Mouse (Mus musculus) bone marrow macrophage, adult 2 months (primary cell): ENCODE measurements around the gene Arhgap35. TPM values are rescaled to one million over a fixed set of nuclear protein-coding genes. Genes with fewer than 3 reads are reported as not detected.

Source experiments
- H3K27ac ChIP-seq: 2 replicates; pipeline ENCODE4 v1.5.1; 2012; ENCODE audit warnings: low read depth, low read length; ENCODE audit not compliant: insufficient read depth
- H3K4me1 ChIP-seq: 2 replicates; pipeline ENCODE4 v1.6.1; 2012; ENCODE audit warnings: low read length; ENCODE audit not compliant: control insufficient read depth, insufficient read depth
- H3K4me3 ChIP-seq: 2 replicates; pipeline ENCODE4 v1.5.1; 2012; ENCODE audit warnings: mild to moderate bottlenecking, low read length, moderate library complexity; ENCODE audit not compliant: insufficient read depth
- CTCF ChIP-seq: IDR thresholded peaks from 2 replicates; pipeline ENCODE4 v1.5.1; 2012; ENCODE audit warnings: low read depth, mild to moderate bottlenecking, low read length, moderate library complexity
- POLR2A ChIP-seq: IDR thresholded peaks from 2 replicates; pipeline ENCODE4 v1.6.1; 2012; ENCODE audit warnings: mild to moderate bottlenecking, low read depth, low read length, borderline replicate concordance
- polyA plus RNA-seq: library from polyadenylated mRNA; stranded (reverse); fragments of >200 nt; gene quantifications from 2 replicates; pipeline ENCODE4 v1.2.4, GENCODE M21; 2012; ENCODE audit not compliant: missing spikeins, insufficient read depth, insufficient read length

Gene Arhgap35
- polyA plus RNA-seq, 1 experiment = 5.4 TPM

GRCm38 (mm10) chr7:16460566-16460965, 154.2 kb downstream of the Arhgap35 start:
- H3K4me1 ChIP-seq = no peaks in the 10 kb centered on the region
- H3K4me3 ChIP-seq = no peak overlapping the region
- TF ChIP-seq POLR2A = no peak
- TF ChIP-seq CTCF = no peak
- no peak overlapping the region for H3K27ac ChIP-seq

- Histone ChIP-seq H3K4me3 (no peak overlapping the region), H3K27ac (no peak overlapping the region), H3K4me1 (peaks cover 8% of the 10 kb centered on the region)
- TF ChIP-seq POLR2A (no peak), CTCF (no peak)
Measured at GRCm38 (mm10) chr7:16456289-16456688, 158.5 kb downstream of the Arhgap35 start.

- TF ChIP-seq POLR2A = no peak
- no peak overlapping the region for H3K27ac ChIP-seq
- H3K4me1 ChIP-seq = peaks cover 8% of the 10 kb centered on the region
- H3K4me3 ChIP-seq = no peak overlapping the region
Measured at GRCm38 (mm10) chr7:16455016-16455415, 159.8 kb downstream of the Arhgap35 start.

GRCm38 (mm10) chr7:16453118-16453711, 161.6 kb downstream of the Arhgap35 start:
- Histone ChIP-seq H3K4me1 (peaks cover 8% of the 10 kb centered on the region), H3K4me3 (peak overlapping the region; percentile 91), H3K27ac (0 out of 2 replicates have a peak overlapping the region, but pooled peaks have one; percentile 18)
- no peak for TF ChIP-seq CTCF
- TF ChIP-seq POLR2A = no peak

- Histone ChIP-seq H3K4me1 (peaks cover 8% of the 10 kb centered on the region), H3K4me3 (peak within 1 kb of the TSS; percentile 91), H3K27ac (0 out of 2 replicates have a peak within 1 kb of the TSS, but pooled peaks have one; percentile 18)
- TF ChIP-seq CTCF = no peak
- TF ChIP-seq POLR2A = no peak
Measured at GRCm38 (mm10) chr7:16452587-16453073, 162.2 kb downstream of the Arhgap35 start, which contains the start of gene Tmem160. Gene Tmem160 (plus strand): TSS chr7:16452779.

- H3K4me1 ChIP-seq = peaks cover 8% of the 10 kb centered on the region
- no peak for TF ChIP-seq CTCF
- no peak overlapping the region for H3K27ac ChIP-seq
- H3K4me3 ChIP-seq = no peak overlapping the region
Measured at GRCm38 (mm10) chr7:16451656-16452055, 163.1 kb downstream of the Arhgap35 start.

Other genes with a start within 250 kb of the Arhgap35 start
- 57.2 and 59.3 TPM in 2 replicates for gene Sae1, start 227.2 kb downstream of the Arhgap35 start, polyA plus RNA-seq
- 30.4 and 31.9 TPM in 2 replicates for gene Zc3h4, start 214.1 kb downstream of the Arhgap35 start, polyA plus RNA-seq
- gene Tmem160, start 162.2 kb downstream of the Arhgap35 start, polyA plus RNA-seq = 43.4 and 51.6 TPM in 2 replicates
- not detected in 2 replicates for gene Npas1, start 137.3 kb downstream of the Arhgap35 start, polyA plus RNA-seq
- gene Ceacam15, start 60.7 kb upstream of the Arhgap35 start, polyA plus RNA-seq = not detected in 2 replicates
- not detected in 2 replicates for gene Ceacam9, start 106.9 kb upstream of the Arhgap35 start, polyA plus RNA-seq
- gene Ap2s1, start 123.4 kb upstream of the Arhgap35 start, polyA plus RNA-seq = 286 and 287 TPM in 2 replicates
- 24.9 and 25.0 TPM in 2 replicates for gene Slc1a5, start 166.3 kb upstream of the Arhgap35 start, polyA plus RNA-seq
- 56.6 and 58.1 TPM in 2 replicates for gene Strn4, start 200.9 kb upstream of the Arhgap35 start, polyA plus RNA-seq
- gene Fkrp, start 201.7 kb upstream of the Arhgap35 start, polyA plus RNA-seq = 21.9 and 25.1 TPM in 2 replicates
- gene Prkd2, start 227.9 kb upstream of the Arhgap35 start, polyA plus RNA-seq = 9.8 and 11.2 TPM in 2 replicates